Mouse (Mus musculus) lung, adult 2 months (tissue): Measurements from ENCODE around the gene Cela2a.

ENCODE experiments used
- CTCF ChIP-seq: fragments of 200-500 bp; IDR thresholded peaks from 2 replicates; pipeline ENCODE4 v1.5.1; 2011; ENCODE audit warnings: mild to moderate bottlenecking, low read length, control low read depth; ENCODE audit not compliant: insufficient read depth
- POLR2A ChIP-seq: fragments of 200-500 bp; IDR thresholded peaks from 2 replicates; pipeline ENCODE4 v1.6.1; 2011; ENCODE audit warnings: low read depth, mild to moderate bottlenecking, control low read depth, low read length, borderline replicate concordance; ENCODE audit errors: extremely low read depth

DNA sequence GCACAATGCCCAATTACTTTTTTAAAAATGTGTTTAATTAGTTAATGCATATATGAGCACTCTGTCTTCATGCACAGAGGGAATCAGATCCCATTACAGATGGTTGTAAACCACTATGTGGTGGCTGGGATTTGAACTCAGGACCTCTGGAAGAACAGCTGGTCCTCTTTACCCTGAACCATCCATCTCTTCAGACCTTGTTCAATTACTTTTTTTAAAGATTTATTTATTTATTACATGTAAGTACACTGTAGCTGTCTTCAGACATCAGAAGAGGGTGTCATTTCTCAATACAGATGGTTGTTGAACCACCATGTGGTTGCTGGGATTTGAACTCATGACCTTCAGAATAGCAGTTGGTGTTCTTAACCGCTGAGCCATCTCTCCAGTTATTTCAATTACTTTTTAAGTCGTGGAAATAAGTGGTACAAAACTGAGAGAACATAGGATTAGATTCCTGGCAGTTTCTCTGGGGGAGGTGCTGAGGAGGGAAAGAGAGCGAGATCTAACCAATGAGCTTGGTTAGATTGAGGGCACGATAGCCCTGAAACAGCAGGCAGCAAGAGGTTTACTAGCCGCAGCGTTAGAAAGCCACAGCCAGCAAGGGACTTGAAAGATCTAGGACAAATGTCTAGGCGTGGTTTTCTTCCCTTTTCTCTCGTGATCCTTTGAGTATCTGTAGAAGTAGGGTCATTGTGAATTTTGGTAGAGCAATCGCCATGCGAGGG, 33.2 kb downstream of the Cela2a start:
- TF ChIP-seq CTCF (no peak), POLR2A (no peak)
